In genomic region chr3:6809381-6809950, GRCm38 (mm10) we compare ENCODE assay signal across 17 mouse cellular contexts.
A peak's percentile ranks its signal among the peaks of the same experiment; 100 is the strongest.
DNase-seq lines count a peak whose midpoint lies in the region; ATAC-seq and TF ChIP-seq lines count a peak whose summit lies in the region.
"Had no signal": no experiment of that assay in that cellular context is flagged by ENCODE, and none has a peak within 500 bp of the region (broad histone marks: within the 10 kb centered on the region; RNA-seq: fewer than 3 reads in every experiment).

No protein-coding gene starts in this region.

- no peaks in the 10 kb centered on the region for H3K27me3 ChIP-seq in hindbrain, embryonic 11.5 days (ENCODE audit: control insufficient read depth, insufficient read depth, low read length)
- no peaks in the 10 kb centered on the region for H3K27me3 ChIP-seq in hindbrain, embryonic 10.5 days (ENCODE audit: insufficient read depth, poor library complexity, severe bottlenecking)
- H3K27me3 ChIP-seq in midbrain, embryonic 15.5 days (replicated peaks): no peaks in the 10 kb centered on the region
- H3K27me3 ChIP-seq: embryonic facial prominence, embryonic 13.5 days; limb, embryonic 15.5 days; neural tube, embryonic 13.5 days had no signal

- H3K27ac ChIP-seq in hindbrain, embryonic 11.5 days (ENCODE audit: low read depth, low read length): no peak overlapping the region
- no peak overlapping the region for H3K27ac ChIP-seq in hindbrain, embryonic 10.5 days
- H3K27ac ChIP-seq in midbrain, embryonic 15.5 days: no peak overlapping the region
- H3K27ac ChIP-seq: embryonic facial prominence, embryonic 13.5 days; limb, embryonic 15.5 days; neural tube, embryonic 13.5 days had no signal

- 64% methylated on average over 2 of the region's 2 CpGs for WGBS in hindbrain, embryonic 11.5 days
- 66% methylated on average over 2 of the region's 2 CpGs for WGBS in hindbrain, embryonic 10.5 days
- 33% methylated on average over 2 of the region's 2 CpGs for WGBS in midbrain, embryonic 15.5 days

- no peak overlapping the region for H3K4me3 ChIP-seq in hindbrain, embryonic 11.5 days (ENCODE audit: low read depth, low read length)
- no peak overlapping the region for H3K4me3 ChIP-seq in hindbrain, embryonic 10.5 days
- no peak overlapping the region for H3K4me3 ChIP-seq in midbrain, embryonic 15.5 days
- H3K4me3 ChIP-seq: embryonic facial prominence, embryonic 13.5 days; limb, embryonic 15.5 days; neural tube, embryonic 13.5 days had no signal

- H3K4me2 ChIP-seq in hindbrain, embryonic 11.5 days (replicated peaks; ENCODE audit: low read depth, low read length): no peak overlapping the region
- no peak overlapping the region for H3K4me2 ChIP-seq in midbrain, embryonic 15.5 days
- H3K4me2 ChIP-seq: embryonic facial prominence, embryonic 13.5 days; heart, embryonic 11.5 days; limb, embryonic 15.5 days; neural tube, embryonic 13.5 days had no signal

- H3K36me3 ChIP-seq in hindbrain, embryonic 11.5 days (ENCODE audit: control insufficient read depth, insufficient read depth, low read length): no peaks in the 10 kb centered on the region
- no peaks in the 10 kb centered on the region for H3K36me3 ChIP-seq in hindbrain, embryonic 10.5 days
- H3K36me3 ChIP-seq in midbrain, embryonic 15.5 days (replicated peaks): no peaks in the 10 kb centered on the region
- H3K36me3 ChIP-seq: embryonic facial prominence, embryonic 13.5 days; limb, embryonic 15.5 days; neural tube, embryonic 13.5 days had no signal

- no peak for TF ChIP-seq POLR2A in brain, embryonic 14.5 days (IDR thresholded peaks at IDR 0.05; ENCODE audit: borderline replicate concordance, extremely low read depth, insufficient read depth, insufficient read length, poor library complexity, severe bottlenecking)

- ATAC-seq in hindbrain, embryonic 11.5 days (ENCODE audit: low FRiP score): peak; percentile 56; the same call in 1 of the 2 replicates
- ATAC-seq in midbrain, embryonic 15.5 days (replicated peaks): 0 out of 2 replicates have a peak, but pooled peaks have one; percentile 27
- ATAC-seq: intestine, embryonic 16.5 days; liver, postnatal 0 days had no signal

- no peak for DNase-seq in hindbrain, embryonic 11.5 days (ENCODE audit: low spot score)
- no peak for DNase-seq in hindbrain, embryonic 10.5 days (ENCODE audit: low spot score)
- peak; percentile 7 for DNase-seq in A20 (ENCODE audit: low read depth, low spot score)
- DNase-seq in brain, embryonic 14.5 days (ENCODE audit: low read depth): peak; percentile 67
- no peak for DNase-seq in adrenal gland, adult (ENCODE audit: inconsistent age in 2 of 2, low spot score in 1 of 2)
- DNase-seq in thymus, postnatal 25 days: no peak
- DNase-seq: cerebellum, adult 11-12 months; gastrocnemius, postnatal 36 days; kidney, postnatal 10 days; liver, postnatal 0 days; lung, postnatal 4 days had no signal

- H3K9me3 ChIP-seq in hindbrain, embryonic 11.5 days (ENCODE audit: control insufficient read depth, low read length): no peaks in the 10 kb centered on the region
- no peaks in the 10 kb centered on the region for H3K9me3 ChIP-seq in hindbrain, embryonic 10.5 days
- no peaks in the 10 kb centered on the region for H3K9me3 ChIP-seq in midbrain, embryonic 15.5 days
- H3K9me3 ChIP-seq: embryonic facial prominence, embryonic 13.5 days; limb, embryonic 15.5 days; neural tube, embryonic 13.5 days had no signal

- H3K4me1 ChIP-seq in hindbrain, embryonic 11.5 days (replicated peaks; ENCODE audit: control insufficient read depth, insufficient read depth, low read length): no peaks in the 10 kb centered on the region
- peaks cover 9% of the 10 kb centered on the region for H3K4me1 ChIP-seq in hindbrain, embryonic 10.5 days (replicated peaks)
- H3K4me1 ChIP-seq in midbrain, embryonic 15.5 days: peaks cover 18% of the 10 kb centered on the region
- H3K4me1 ChIP-seq: embryonic facial prominence, embryonic 13.5 days; limb, embryonic 15.5 days had no signal

- H3K9ac ChIP-seq in hindbrain, embryonic 11.5 days (ENCODE audit: low read depth, low read length): no peak overlapping the region
- no peak overlapping the region for H3K9ac ChIP-seq in midbrain, embryonic 15.5 days
- H3K9ac ChIP-seq: embryonic facial prominence, embryonic 13.5 days; limb, embryonic 15.5 days; liver, postnatal 0 days; neural tube, embryonic 13.5 days had no signal

- no peak for TF ChIP-seq CTCF in brain, embryonic 14.5 days (IDR thresholded peaks at IDR 0.05; ENCODE audit: borderline replicate concordance, extremely low read depth, insufficient read depth, insufficient read length)

Comparison
In these comparisons a context has a peak if more than half of its experiments do, and no peak if none do; other contexts are left out.
1. DNase-seq: peak in A20 (single experiment) and brain, embryonic 14.5 days (single experiment); none in hindbrain, embryonic 11.5 days (single experiment), hindbrain, embryonic 10.5 days (single experiment), adrenal gland, adult (0 of 2) and thymus, postnatal 25 days (single experiment).